Mouse (Mus musculus) forebrain, embryonic 10.5 days (tissue): ENCODE measurements around the gene Slc25a19. TPM values are rescaled to one million over a fixed set of nuclear protein-coding genes. Genes with fewer than 3 reads are reported as not detected.
A peak's percentile ranks its signal among the peaks of the same experiment; 100 is the strongest.

Experiments used
- DNase-seq: peaks from one replicate; pipeline ENCODE4 v3.0.0-alpha.2; 2017; ENCODE audit warnings: low spot score; ENCODE audit errors: extremely low spot score
- H3K27ac ChIP-seq: fragments of 300-500 bp; sonication (generic); 2 replicates; pipeline ENCODE4 v1.5.1; 2016; ENCODE audit warnings: mild to moderate bottlenecking
- H3K27me3 ChIP-seq: fragments of 300-500 bp; sonication (generic); 2 replicates; pipeline ENCODE4 v1.6.1; 2016; ENCODE audit warnings: mild to moderate bottlenecking; ENCODE audit not compliant: poor library complexity, severe bottlenecking
- H3K36me3 ChIP-seq: fragments of 300-500 bp; sonication (generic); replicated peaks from 2 replicates; pipeline ENCODE4 v1.6.1; 2016; ENCODE audit warnings: mild to moderate bottlenecking, moderate library complexity
- H3K4me1 ChIP-seq: fragments of 300-500 bp; sonication (generic); 2 replicates; pipeline ENCODE4 v1.6.1; 2016
- H3K4me3 ChIP-seq: fragments of 300-500 bp; sonication (generic); 2 replicates; pipeline ENCODE4 v1.5.1; 2016; ENCODE audit warnings: mild to moderate bottlenecking, moderate library complexity
- H3K9me3 ChIP-seq: fragments of 300-500 bp; sonication (generic); 2 replicates; pipeline ENCODE4 v1.6.1; 2016; ENCODE audit warnings: mild to moderate bottlenecking, moderate library complexity
- WGBS: fragments of 180-500 bp; shearing (Covaris S2); methylation state at CpG from one replicate; pipeline ENCODE4 v1.1.7; 2016; 5-methylcytosine and 5-hydroxymethylcytosine counted together
- polyA plus RNA-seq: library from polyadenylated mRNA; unstranded; fragments of >200 nt; fragmentation: Nextera tagmentation; extraction: Ambion mirVana; gene quantifications from 2 replicates; pipeline ENCODE4 v1.2.1, GENCODE M21; 2016

Gene Slc25a19
- polyA plus RNA-seq, 1 experiment from 2014 or later: 26.2 TPM

GRCm38 (mm10) chr11:115626824-115627616, 1.1 kb downstream of the Slc25a19 start:
- H3K36me3 ChIP-seq: peaks cover 18% of the 10 kb centered on the region
- H3K4me1 ChIP-seq: peaks cover 22% of the 10 kb centered on the region
- WGBS: 61% methylated on average over 11 of the region's 11 CpGs
- peak overlapping the region; percentile 83 for H3K4me3 ChIP-seq
- H3K27ac ChIP-seq: peak overlapping the region; percentile 84
- H3K9me3 ChIP-seq: no peaks in the 10 kb centered on the region
- H3K27me3 ChIP-seq: no peaks in the 10 kb centered on the region
- DNase-seq: no peak

- peak overlapping the region; percentile 2; the same call in 1 of the 2 replicates for H3K4me3 ChIP-seq
- 87% methylated on average over 9 of the region's 9 CpGs for WGBS
- H3K36me3 ChIP-seq: peaks cover 29% of the 10 kb centered on the region
Observed at GRCm38 (mm10) chr11:115625877-115626276, 2.2 kb downstream of the Slc25a19 start.

GRCm38 (mm10) chr11:115623487-115624070, 4.5 kb downstream of the Slc25a19 start:
- H3K27ac ChIP-seq: no peak overlapping the region
- H3K4me1 ChIP-seq: peaks cover 14% of the 10 kb centered on the region
- no peak overlapping the region for H3K4me3 ChIP-seq
- H3K27me3 ChIP-seq: no peaks in the 10 kb centered on the region
- WGBS: 80% methylated on average over 9 of the region's 9 CpGs
- H3K36me3 ChIP-seq: peaks cover 50% of the 10 kb centered on the region
- no peaks in the 10 kb centered on the region for H3K9me3 ChIP-seq
- no peak for DNase-seq

More at GRCm38 (mm10) chr11:115625877-115626276, 2.2 kb downstream of the Slc25a19 start:
- peaks cover 17% of the 10 kb centered on the region for H3K4me1 ChIP-seq
- H3K27ac ChIP-seq: no peak overlapping the region
- no peaks in the 10 kb centered on the region for H3K27me3 ChIP-seq
- no peaks in the 10 kb centered on the region for H3K9me3 ChIP-seq
- no peak for DNase-seq

- H3K36me3 ChIP-seq: peaks cover 77% of the 10 kb centered on the region
- 96% methylated on average over 7 of the region's 7 CpGs for WGBS
- no peak overlapping the region for H3K27ac ChIP-seq
- no peaks in the 10 kb centered on the region for H3K4me1 ChIP-seq
- no peaks in the 10 kb centered on the region for H3K27me3 ChIP-seq
- no peak overlapping the region for H3K4me3 ChIP-seq
- H3K9me3 ChIP-seq: no peaks in the 10 kb centered on the region
- DNase-seq: no peak
Observed at GRCm38 (mm10) chr11:115619949-115620348, 8.1 kb downstream of the Slc25a19 start.

GRCm38 (mm10) chr11:115618732-115619516, 9.2 kb downstream of the Slc25a19 start:
- no peaks in the 10 kb centered on the region for H3K9me3 ChIP-seq
- no peak for DNase-seq
- 91% methylated on average over 16 of the region's 16 CpGs for WGBS
- no peak overlapping the region for H3K4me3 ChIP-seq
- no peaks in the 10 kb centered on the region for H3K27me3 ChIP-seq
- H3K4me1 ChIP-seq: peaks cover 4% of the 10 kb centered on the region; the same call in 1 of the 2 replicates
- H3K27ac ChIP-seq: no peak overlapping the region
- H3K36me3 ChIP-seq: peaks cover 84% of the 10 kb centered on the region

- 77% methylated on average over 2 of the region's 2 CpGs for WGBS
- Histone ChIP-seq H3K27me3 (no peaks in the 10 kb centered on the region), H3K27ac (no peak overlapping the region), H3K36me3 (peaks cover 76% of the 10 kb centered on the region), H3K4me3 (no peak overlapping the region), H3K9me3 (no peaks in the 10 kb centered on the region), H3K4me1 (peaks cover 13% of the 10 kb centered on the region)
- DNase-seq: no peak
Observed at GRCm38 (mm10) chr11:115618001-115618400, 10.1 kb downstream of the Slc25a19 start.

GRCm38 (mm10) chr11:115616893-115617292, 11.2 kb downstream of the Slc25a19 start:
- Histone ChIP-seq H3K9me3 (no peaks in the 10 kb centered on the region), H3K36me3 (peaks cover 65% of the 10 kb centered on the region)

GRCm38 (mm10) chr11:115616371-115616770, 11.7 kb downstream of the Slc25a19 start:
- 94% methylated on average over 7 of the region's 7 CpGs for WGBS
- Histone ChIP-seq H3K27ac (no peak overlapping the region), H3K4me1 (peaks cover 26% of the 10 kb centered on the region), H3K9me3 (no peaks in the 10 kb centered on the region), H3K36me3 (peaks cover 59% of the 10 kb centered on the region), H3K27me3 (peaks cover 3% of the 10 kb centered on the region), H3K4me3 (no peak overlapping the region)
- DNase-seq: no peak

More at GRCm38 (mm10) chr11:115616893-115617292, 11.2 kb downstream of the Slc25a19 start:
- WGBS: 86% methylated on average over 6 of the region's 6 CpGs
- no peaks in the 10 kb centered on the region for H3K27me3 ChIP-seq
- no peak for DNase-seq
- peaks cover 21% of the 10 kb centered on the region for H3K4me1 ChIP-seq
- no peak overlapping the region for H3K4me3 ChIP-seq
- no peak overlapping the region for H3K27ac ChIP-seq

GRCm38 (mm10) chr11:115615875-115616274, 12.2 kb downstream of the Slc25a19 start:
- no peak for DNase-seq
- Histone ChIP-seq H3K36me3 (peaks cover 54% of the 10 kb centered on the region), H3K4me1 (peaks cover 29% of the 10 kb centered on the region), H3K9me3 (no peaks in the 10 kb centered on the region), H3K27me3 (peaks cover 6% of the 10 kb centered on the region), H3K27ac (no peak overlapping the region), H3K4me3 (no peak overlapping the region)
- WGBS: 88% methylated on average over 6 of the region's 6 CpGs

- Histone ChIP-seq H3K27ac (peak overlapping the region; percentile 35; the same call in 1 of the 2 replicates), H3K4me3 (no peak overlapping the region), H3K36me3 (peaks cover 49% of the 10 kb centered on the region), H3K27me3 (peaks cover 6% of the 10 kb centered on the region), H3K9me3 (no peaks in the 10 kb centered on the region), H3K4me1 (peaks cover 29% of the 10 kb centered on the region)
- 85% methylated on average over 15 of the region's 15 CpGs for WGBS
- DNase-seq: no peak
Observed at GRCm38 (mm10) chr11:115615108-115615825, 12.8 kb downstream of the Slc25a19 start.

- WGBS: 89% methylated on average over 10 of the region's 10 CpGs
Observed at GRCm38 (mm10) chr11:115614346-115615107, 13.6 kb downstream of the Slc25a19 start.

More at GRCm38 (mm10) chr11:115614346-115615107, 13.6 kb downstream of the Slc25a19 start:
- Histone ChIP-seq H3K27ac (no peak overlapping the region), H3K4me1 (peaks cover 29% of the 10 kb centered on the region), H3K36me3 (peaks cover 49% of the 10 kb centered on the region), H3K27me3 (peaks cover 6% of the 10 kb centered on the region), H3K4me3 (no peak overlapping the region), H3K9me3 (no peaks in the 10 kb centered on the region)
- no peak for DNase-seq
